Mouse (Mus musculus) forebrain, postnatal 0 days (tissue): Measurements from ENCODE around the gene Hist1h2ae. TPM values are rescaled to one million over a fixed set of nuclear protein-coding genes. Genes with fewer than 3 reads are reported as not detected.
"Not testable (repeated sequence)": the region's sequence is repeated elsewhere in the genome, so short reads cannot be mapped to it uniquely, and the experiment has no call there.

ENCODE experiments used
- ATAC-seq: fragments of 200-750 bp; cut with Nextera tagmentation; 2 replicates; pipeline ENCODE4 v1.8.0; 2017; ENCODE audit warnings: mild to moderate bottlenecking, moderate library complexity
- DNase-seq: peaks from one replicate; pipeline ENCODE4 v3.0.0-alpha.2; 2015
- H3K27ac ChIP-seq: fragments of 300-500 bp; sonication (generic); 2 replicates; pipeline ENCODE4 v1.5.1; 2014; ENCODE audit warnings: low read depth, mild to moderate bottlenecking, antibody characterized with exemption, low read length, moderate library complexity, mixed read lengths
- H3K27me3 ChIP-seq: fragments of 300-500 bp; sonication (generic); 2 replicates; pipeline ENCODE4 v1.6.1; 2014; ENCODE audit warnings: mild to moderate bottlenecking, low read length, mixed read lengths; ENCODE audit not compliant: insufficient read depth
- H3K36me3 ChIP-seq: fragments of 300-500 bp; sonication (generic); 2 replicates; pipeline ENCODE4 v1.6.1; 2014; ENCODE audit warnings: mild to moderate bottlenecking, moderate library complexity; ENCODE audit not compliant: insufficient read depth
- H3K4me1 ChIP-seq: fragments of 300-500 bp; sonication (generic); 2 replicates; pipeline ENCODE4 v1.6.1; 2014; ENCODE audit warnings: antibody characterized with exemption; ENCODE audit not compliant: insufficient read depth
- H3K4me2 ChIP-seq: fragments of 300-500 bp; sonication (generic); 2 replicates; pipeline ENCODE4 v1.6.1; 2014; ENCODE audit warnings: low read depth, mild to moderate bottlenecking, moderate library complexity
- H3K4me3 ChIP-seq: fragments of 300-500 bp; sonication (generic); 2 replicates; pipeline ENCODE4 v1.5.1; 2014; ENCODE audit warnings: low read depth, low read length, mixed read lengths
- H3K9ac ChIP-seq: fragments of 300-500 bp; sonication (generic); 2 replicates; pipeline ENCODE4 v1.6.1; 2014; ENCODE audit warnings: mild to moderate bottlenecking
- H3K9me3 ChIP-seq: fragments of 300-500 bp; sonication (generic); 2 replicates; pipeline ENCODE4 v1.6.1; 2016; ENCODE audit warnings: low read length
- CTCF ChIP-seq: sonication (generic); IDR thresholded peaks from 2 replicates; pipeline ENCODE4 v1.5.1; 2016; ENCODE audit warnings: antibody characterized with exemption, control low read depth, low read depth
- WGBS: fragments of 180-500 bp; shearing (Covaris S2); extraction: QIAGEN DNeasy Blood & Tissue Kit; methylation state at CpG from one replicate; pipeline ENCODE4 v1.1.7; 2014; 5-methylcytosine and 5-hydroxymethylcytosine counted together
- polyA plus RNA-seq: library from polyadenylated mRNA; unstranded; fragments of >200 nt; fragmentation: Nextera tagmentation; extraction: Ambion mirVana; gene quantifications from 2 replicates; pipeline ENCODE4 v1.2.1, GENCODE M21; 2015
- total RNA-seq: library from RNA; depleted of rRNA; stranded (reverse); fragments of >200 nt; gene quantifications from 2 replicates; pipeline ENCODE4 v1.2.3, GENCODE M21; 2014

Hist1h2ae gene
- total and polyA plus RNA-seq, 2 experiments from 2014 or later: 12.5 to 111 TPM

DNA sequence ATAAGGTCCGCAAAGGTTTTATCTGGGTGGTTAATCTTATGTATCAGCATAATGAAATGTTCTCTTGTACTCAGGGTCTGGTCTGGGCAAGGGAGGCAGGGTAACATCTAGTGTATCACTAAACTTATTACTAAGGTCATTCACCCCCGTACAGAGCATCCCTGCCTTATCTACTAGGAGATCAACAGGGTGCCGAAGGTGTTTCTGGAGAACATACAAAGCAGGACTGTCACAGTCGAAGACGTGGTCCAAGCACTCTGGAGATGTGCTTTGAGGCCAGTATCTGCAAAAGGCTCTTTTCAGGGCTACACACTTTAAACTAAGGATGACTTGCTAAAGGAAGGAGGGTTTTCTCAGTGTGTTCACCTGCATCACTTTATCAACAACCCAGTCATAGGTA, 24.3 kb downstream of the Hist1h2ae start:
- no peak for TF ChIP-seq CTCF
- Histone ChIP-seq H3K9me3 (no peaks in the 10 kb centered on the region), H3K4me3 (no peak overlapping the region), H3K4me2 (no peak overlapping the region), H3K27me3 (no peaks in the 10 kb centered on the region), H3K36me3 (no peaks in the 10 kb centered on the region), H3K9ac (no peak overlapping the region), H3K27ac (no peak overlapping the region), H3K4me1 (0 out of 2 replicates have a peak, but pooled peaks cover 8% of the 10 kb centered on the region)
- DNase-seq (no peak), ATAC-seq (no peak)
- 78% methylated on average over 5 of the region's 5 CpGs for WGBS

DNA sequence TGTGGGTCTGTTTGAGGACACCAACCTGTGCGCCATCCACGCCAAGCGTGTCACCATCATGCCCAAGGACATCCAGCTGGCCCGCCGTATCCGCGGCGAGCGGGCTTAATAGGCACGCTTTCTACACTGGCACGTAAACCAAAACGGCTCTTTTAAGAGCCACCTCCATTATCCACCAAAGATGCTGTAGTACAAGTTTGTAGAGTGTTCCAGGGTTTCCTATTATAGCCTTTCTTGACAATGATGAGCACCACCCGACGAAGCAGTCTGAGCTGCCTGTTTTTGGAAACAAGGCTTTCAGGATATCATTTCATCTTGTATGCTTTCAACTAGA, 26.3 kb downstream of the Hist1h2ae start:
- ATAC-seq: peak; percentile 18
- H3K4me1 ChIP-seq, H3K27ac ChIP-seq, H3K27me3 ChIP-seq, DNase-seq, H3K9me3 ChIP-seq, H3K36me3 ChIP-seq: not testable (repeated sequence)
- Histone ChIP-seq H3K4me2 (peak overlapping the region; percentile 44), H3K4me3 (peak overlapping the region; percentile 46), H3K9ac (0 out of 2 replicates have a peak overlapping the region, but pooled peaks have one; percentile 22)
- under 1% methylated on average over 11 of the region's 14 CpGs for WGBS

DNA sequence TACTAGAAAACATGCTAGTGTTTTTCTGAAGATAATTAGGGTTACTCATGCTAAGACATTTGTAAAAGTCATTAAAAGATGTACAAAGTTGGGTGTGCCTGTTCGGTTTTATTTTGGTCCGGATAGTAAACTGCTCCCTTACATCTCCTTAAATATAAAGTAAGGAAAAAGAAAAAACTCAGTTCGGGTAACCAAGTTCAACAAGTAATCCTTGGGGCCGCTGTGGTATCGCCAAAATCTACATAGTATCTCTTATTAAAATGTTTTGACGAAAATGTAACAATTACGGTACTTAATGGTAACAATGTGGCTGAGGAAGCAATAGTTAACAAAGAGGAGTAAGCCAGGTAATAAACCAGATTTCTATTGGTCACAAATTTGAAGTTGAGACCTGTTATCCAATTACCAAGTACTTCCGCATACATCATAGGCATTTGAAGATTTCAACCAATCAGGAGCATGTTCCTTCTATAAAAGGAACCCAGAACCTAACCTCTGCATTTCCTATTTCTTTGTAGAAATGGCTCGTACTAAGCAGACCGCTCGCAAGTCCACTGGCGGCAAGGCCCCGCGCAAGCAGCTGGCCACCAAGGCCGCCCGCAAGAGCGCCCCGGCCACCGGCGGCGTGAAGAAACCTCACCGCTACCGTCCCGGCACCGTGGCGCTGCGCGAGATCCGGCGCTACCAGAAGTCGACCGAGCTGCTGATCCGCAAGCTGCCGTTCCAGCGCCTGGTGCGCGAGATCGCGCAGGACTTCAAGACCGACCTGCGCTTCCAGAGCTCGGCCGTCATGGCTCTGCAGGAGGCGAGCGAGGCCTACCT, 26.8 kb downstream of the Hist1h2ae start, which contains the start of gene Hist1h3f:
Gene Hist1h3f, plus strand, starts transcription at position 88 of the 822 bp plus-strand sequence.
- H3K27ac ChIP-seq: peak within 1 kb of the TSS; percentile 86
- no peaks in the 10 kb centered on the region for H3K36me3 ChIP-seq
- no peaks in the 10 kb centered on the region for H3K27me3 ChIP-seq
- TF ChIP-seq CTCF: no peak
- DNase-seq (peak; percentile 92), ATAC-seq (peak; percentile 95)
- 1% methylated on average over 23 of the region's 45 CpGs for WGBS
- H3K4me2 ChIP-seq: peak within 1 kb of the TSS; percentile 74
- no peaks in the 10 kb centered on the region for H3K9me3 ChIP-seq
- 0 out of 2 replicates have a peak, but pooled peaks cover 4% of the 10 kb centered on the region for H3K4me1 ChIP-seq
- peak within 1 kb of the TSS; percentile 66 for H3K9ac ChIP-seq
- peak within 1 kb of the TSS; percentile 46 for H3K4me3 ChIP-seq

DNA sequence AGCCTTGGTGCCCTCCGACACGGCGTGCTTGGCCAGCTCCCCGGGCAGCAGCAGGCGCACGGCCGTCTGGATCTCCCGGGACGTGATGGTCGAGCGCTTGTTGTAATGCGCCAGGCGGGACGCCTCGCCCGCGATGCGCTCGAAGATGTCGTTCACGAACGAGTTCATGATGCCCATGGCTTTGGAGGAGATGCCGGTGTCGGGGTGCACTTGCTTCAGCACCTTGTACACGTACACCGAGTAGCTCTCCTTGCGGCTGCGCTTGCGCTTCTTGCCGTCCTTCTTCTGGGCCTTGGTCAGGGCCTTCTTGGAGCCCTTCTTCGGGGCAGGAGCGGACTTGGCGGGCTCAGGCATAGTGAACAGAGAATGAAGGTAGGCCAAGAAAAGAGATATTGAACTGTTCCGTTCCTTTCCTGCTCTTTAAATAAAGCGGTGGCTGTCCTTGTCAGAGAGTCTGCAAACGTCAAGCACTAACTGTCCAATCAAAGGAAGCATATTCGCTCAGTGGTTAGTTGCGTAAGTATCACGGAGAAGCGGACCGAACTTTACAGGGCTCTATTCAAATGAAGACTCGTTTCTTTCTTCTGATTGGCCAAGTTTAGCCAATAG, 27.9 kb downstream of the Hist1h2ae start, which contains the start of gene Hist1h2bh:
Gene Hist1h2bh, minus strand, starts transcription at position 394 of the 609 bp plus-strand sequence.
- not testable (repeated sequence) for H3K4me1 ChIP-seq, H3K27me3 ChIP-seq, H3K36me3 ChIP-seq, H3K9me3 ChIP-seq
- peak within 1 kb of the TSS; percentile 46 for H3K4me3 ChIP-seq
- H3K4me2 ChIP-seq: peak within 1 kb of the TSS; percentile 74
- 2% methylated on average over 29 of the region's 42 CpGs for WGBS
- ATAC-seq (peak; percentile 91), DNase-seq (peak; percentile 89)
- peak within 1 kb of the TSS; percentile 66 for H3K9ac ChIP-seq
- peak within 1 kb of the TSS; percentile 86 for H3K27ac ChIP-seq

DNA sequence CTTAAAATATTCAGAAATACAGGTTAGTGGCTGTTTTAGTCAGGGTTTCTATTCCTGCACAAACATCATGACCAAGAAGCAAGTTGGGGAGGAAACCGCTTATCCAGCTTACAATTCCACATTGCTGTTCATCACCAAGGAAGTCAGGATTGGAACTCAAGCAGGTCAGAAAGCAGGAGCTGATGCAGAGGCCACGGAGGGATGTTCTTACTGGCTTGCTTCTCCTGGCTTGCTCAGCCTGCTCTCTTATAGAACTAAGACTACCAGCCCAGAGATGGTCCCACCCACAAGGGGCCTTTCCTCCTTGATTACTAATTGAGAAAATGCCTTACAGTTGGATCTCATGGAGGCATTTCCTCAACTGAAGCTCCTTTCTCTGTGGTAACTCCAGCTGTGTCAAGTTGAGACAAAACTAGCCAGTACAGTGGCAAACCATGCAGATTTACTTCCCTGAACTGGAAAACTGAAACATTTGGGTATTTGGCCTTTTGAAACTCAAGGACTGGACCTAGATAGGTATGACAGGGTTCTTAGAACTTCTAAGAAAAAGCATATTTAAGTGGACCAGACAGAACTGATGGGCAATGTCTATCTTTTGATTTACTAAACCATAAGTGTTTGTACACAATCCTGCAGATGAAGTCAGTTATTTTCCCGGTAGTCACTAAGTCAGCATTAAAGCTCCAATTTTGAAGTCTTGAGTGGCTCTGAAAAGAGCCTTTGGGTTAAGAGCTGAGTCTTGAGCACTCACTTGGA, 28.6 kb downstream of the Hist1h2ae start:
- peak overlapping the region; percentile 44; the same call in 1 of the 2 replicates for H3K9ac ChIP-seq
- H3K4me3 ChIP-seq: peak overlapping the region; percentile 41
- H3K36me3 ChIP-seq, H3K27ac ChIP-seq, DNase-seq, ATAC-seq, H3K27me3 ChIP-seq, H3K4me1 ChIP-seq, H3K9me3 ChIP-seq: not testable (repeated sequence)
- WGBS: 4% methylated on average over 3 of the region's 3 CpGs
- H3K4me2 ChIP-seq: peak overlapping the region; percentile 74

DNA sequence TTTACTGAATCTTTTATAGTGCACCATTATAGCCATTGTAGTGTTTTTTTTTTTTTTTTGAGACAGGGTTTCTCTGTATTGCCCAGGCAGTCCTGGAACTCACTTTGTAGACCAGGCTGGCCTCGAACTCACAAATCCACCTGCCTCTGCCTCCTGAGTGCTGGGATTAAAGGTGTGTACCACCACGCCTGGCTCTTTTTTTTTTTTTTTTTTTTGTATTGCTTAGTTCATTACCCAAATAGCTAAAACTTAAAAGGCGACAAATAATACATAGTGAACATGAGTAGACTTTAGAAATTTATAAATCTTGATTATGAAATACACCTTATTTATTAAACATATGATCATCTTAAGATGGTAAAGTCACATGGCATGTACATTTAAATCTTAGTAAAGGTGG, 29.5 kb downstream of the Hist1h2ae start:
- H3K36me3 ChIP-seq: no peaks in the 10 kb centered on the region
- 80% methylated on average over 3 of the region's 3 CpGs for WGBS
- no peak overlapping the region for H3K9ac ChIP-seq
- ATAC-seq (no peak), DNase-seq (no peak)
- no peak overlapping the region for H3K27ac ChIP-seq
- H3K4me3 ChIP-seq: no peak overlapping the region
- H3K9me3 ChIP-seq: no peaks in the 10 kb centered on the region
- 0 out of 2 replicates have a peak, but pooled peaks cover 4% of the 10 kb centered on the region for H3K4me1 ChIP-seq
- TF ChIP-seq CTCF: no peak
- no peaks in the 10 kb centered on the region for H3K27me3 ChIP-seq
- H3K4me2 ChIP-seq: no peak overlapping the region

DNA sequence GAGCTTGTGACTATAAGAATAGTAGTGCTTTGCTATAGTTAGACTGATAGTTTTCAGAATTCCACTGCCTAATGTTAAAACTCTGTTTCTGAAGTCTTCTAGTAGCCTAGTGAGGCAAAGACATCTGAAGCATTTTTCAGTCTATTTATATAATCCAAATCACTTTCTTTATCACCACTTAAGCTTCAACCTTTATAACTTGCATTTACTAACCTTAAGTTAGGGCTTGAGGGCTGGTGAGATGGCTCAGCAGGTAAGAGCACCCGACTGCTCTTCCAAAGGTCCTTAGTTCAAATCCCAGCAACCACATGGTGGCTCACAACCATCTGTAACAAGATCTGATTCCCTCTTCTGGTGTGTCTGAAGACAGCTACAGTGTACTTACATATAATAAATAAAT, 31.2 kb downstream of the Hist1h2ae start:
- 71% methylated on average over 1 of the region's 1 CpGs for WGBS
- H3K36me3 ChIP-seq, H3K9me3 ChIP-seq, DNase-seq, H3K4me3 ChIP-seq, H3K4me1 ChIP-seq, ATAC-seq, H3K27me3 ChIP-seq, H3K9ac ChIP-seq, H3K4me2 ChIP-seq, H3K27ac ChIP-seq: not testable (repeated sequence)
